Mouse (Mus musculus) olfactory bulb, adult 2 months (tissue): ENCODE measurements around the gene Bhlha9.

Experiments used
- CTCF ChIP-seq: fragments of 200-500 bp; IDR thresholded peaks from 2 replicates; pipeline ENCODE4 v1.5.1; 2012; ENCODE audit warnings: low read depth, mild to moderate bottlenecking, low read length, moderate library complexity; ENCODE audit not compliant: insufficient read depth
- POLR2A ChIP-seq: fragments of 200-500 bp; IDR thresholded peaks from 2 replicates; pipeline ENCODE4 v1.6.1; 2012; ENCODE audit warnings: mild to moderate bottlenecking, low read depth, low read length, moderate library complexity; ENCODE audit not compliant: insufficient read depth

GRCm38 (mm10) chr11:76672561-76673384 is 503 bp downstream of the Bhlha9 start:
- TF ChIP-seq POLR2A (no peak), CTCF (no peak)
